Mouse (Mus musculus) 416B (cell line): ENCODE measurements around the gene Rec8.
A peak's percentile ranks its signal among the peaks of the same experiment; 100 is the strongest.

Experiments
- DNase-seq: peaks from one replicate; pipeline ENCODE4 v3.0.0; 2011; ENCODE audit warnings: low read depth

Gene Rec8

GRCm38 (mm10) chr14:55641291-55641690 is 23.5 kb downstream of the Rec8 start:
- peak; percentile 52 for DNase-seq

GRCm38 (mm10) chr14:55642679-55643059 is 24.8 kb downstream of the Rec8 start:
- no peak for DNase-seq

GRCm38 (mm10) chr14:55643060-55643907 is 25.4 kb downstream of the Rec8 start, which contains the start of gene Tm9sf1:
Tm9sf1 (minus strand) TSS chr14:55643806.
- peak; percentile 87 for DNase-seq

GRCm38 (mm10) chr14:55644261-55644888 is 26.5 kb downstream of the Rec8 start:
- DNase-seq, result peak; percentile 62

GRCm38 (mm10) chr14:55649884-55650283 is 32.0 kb downstream of the Rec8 start, which contains the start of gene Tssk4:
Tssk4 (plus strand) TSS chr14:55650184.
- DNase-seq, result no peak

GRCm38 (mm10) chr14:55651528-55651927 is 33.7 kb downstream of the Rec8 start:
- no peak for DNase-seq

- DNase-seq, result no peak
These were observed 39.1 kb downstream of the Rec8 start for GRCm38 (mm10) chr14:55656935-55657334.

GRCm38 (mm10) chr14:55658011-55658410 is 40.2 kb downstream of the Rec8 start:
- no peak for DNase-seq

- DNase-seq, result peak; percentile 86
These were observed 42.2 kb downstream of the Rec8 start, which contains the start of gene Mdp1 for GRCm38 (mm10) chr14:55659960-55660573. Mdp1 (minus strand) TSS chr14:55660508.

- DNase-seq, result no peak
These were observed 42.8 kb downstream of the Rec8 start for GRCm38 (mm10) chr14:55660636-55661035.

GRCm38 (mm10) chr14:55671486-55671832 is 53.6 kb downstream of the Rec8 start:
- no peak for DNase-seq

- DNase-seq, result peak; percentile 99
These were observed 54.2 kb downstream of the Rec8 start, which contains the start of the genes Gmpr2 and Nedd8 for GRCm38 (mm10) chr14:55671833-55672740. Gmpr2 (plus strand) TSS chr14:55671941. Nedd8 (minus strand) TSS chr14:55672124.

GRCm38 (mm10) chr14:55672741-55673060 is 54.9 kb downstream of the Rec8 start:
- DNase-seq, result no peak
